Mouse (Mus musculus): ENCODE results near the gene Gm20696. TPM values are rescaled to one million over a fixed set of nuclear protein-coding genes. Genes with fewer than 3 reads are reported as not detected.

Gene Gm20696
- polyA plus RNA-seq, 1 experiment from 2014 or later, result 1.9 TPM

DNA sequence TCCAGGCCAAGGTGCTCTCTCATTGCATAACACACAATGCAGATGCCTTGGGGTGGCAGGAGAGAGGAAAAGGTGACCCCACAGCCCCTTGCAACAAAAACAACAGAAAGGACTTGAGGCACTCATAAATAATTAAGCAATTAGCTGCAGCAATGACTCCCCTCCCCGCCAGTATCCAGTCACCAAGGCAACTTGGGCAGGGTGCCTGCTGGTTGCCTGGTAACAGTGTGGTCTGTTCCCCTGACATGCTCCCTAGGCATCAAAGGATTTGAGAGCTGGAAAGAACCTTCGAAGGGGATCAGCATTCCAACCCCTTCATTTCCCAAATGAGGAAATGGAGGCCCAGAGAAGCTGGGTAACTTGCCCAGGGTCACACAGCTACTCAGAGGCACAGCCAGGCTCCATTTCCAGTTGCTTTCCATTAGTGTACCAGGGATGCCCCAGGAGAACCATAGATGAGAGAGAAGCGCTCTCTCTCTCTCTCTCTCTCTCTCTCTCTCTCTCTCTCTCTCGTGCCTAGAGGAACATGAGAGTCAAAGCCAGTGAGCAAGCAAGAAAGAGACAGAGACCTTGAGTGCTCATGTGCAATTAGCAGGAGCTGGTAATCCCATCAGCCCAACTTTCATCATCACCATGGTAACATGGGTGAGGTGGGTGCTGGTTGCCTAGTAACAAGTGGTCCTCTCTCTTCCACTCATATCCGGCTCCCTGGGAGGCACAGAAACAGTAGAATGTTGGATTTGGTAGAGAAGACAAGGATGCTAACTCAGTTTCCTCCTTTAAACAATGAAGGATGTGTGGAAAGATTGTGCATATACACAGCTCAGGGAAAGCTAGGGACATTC, 3.1 kb upstream of the Gm20696 start:
- ATAC-seq (ENCODE audit: insufficient read depth, low FRiP score), result no peak
- Histone ChIP-seq H3K9ac (ENCODE audit: low read length) (no peak overlapping the region), H3K36me3 (ENCODE audit: control insufficient read depth, insufficient read depth, low read length) (no peaks in the 10 kb centered on the region), H3K27ac (ENCODE audit: low read length) (no peak overlapping the region), H3K4me2 (ENCODE audit: low read depth, low read length) (no peak overlapping the region), H3K27me3 (ENCODE audit: control insufficient read depth, insufficient read depth, low read length) (no peaks in the 10 kb centered on the region), H3K9me3 (replicated peaks; ENCODE audit: control insufficient read depth, low read length) (no peaks in the 10 kb centered on the region), H3K4me1 (ENCODE audit: control insufficient read depth, insufficient read depth, low read length) (no peaks in the 10 kb centered on the region; the same call in 1 of the 2 replicates), H3K4me3 (replicated peaks; ENCODE audit: low read length) (no peak overlapping the region)
- WGBS, result 56% methylated on average over 5 of the region's 5 CpGs

DNA sequence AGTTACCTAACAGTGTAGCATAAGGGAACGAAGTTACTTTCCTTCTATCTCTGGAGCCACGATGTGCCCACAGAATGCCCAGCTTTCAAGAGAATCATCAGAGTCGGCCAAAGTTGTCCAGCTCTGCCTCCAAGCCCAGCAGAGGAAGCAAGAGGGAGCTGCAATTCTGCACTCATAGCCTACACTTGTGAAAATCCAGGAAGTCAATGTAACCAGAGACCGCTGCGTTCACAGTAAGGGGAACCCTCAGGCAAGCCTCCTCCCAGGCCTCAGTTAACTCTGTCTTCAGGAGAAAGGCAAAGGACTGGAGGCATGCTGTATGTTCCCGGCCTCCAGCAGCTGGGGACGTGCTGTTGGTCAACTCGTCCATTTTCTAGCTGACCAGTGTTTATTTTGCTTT, 693 bp upstream of the Gm20696 start:
- WGBS, result 34% methylated on average over 8 of the region's 8 CpGs
- Histone ChIP-seq H3K9me3 (replicated peaks; ENCODE audit: control insufficient read depth, low read length) (no peaks in the 10 kb centered on the region), H3K4me3 (replicated peaks; ENCODE audit: low read length) (peak overlapping the region; percentile 73; the same call in 1 of the 2 replicates), H3K27ac (ENCODE audit: low read length) (peak overlapping the region; percentile 10), H3K27me3 (ENCODE audit: control insufficient read depth, insufficient read depth, low read length) (0 out of 2 replicates have a peak, but pooled peaks cover 3% of the 10 kb centered on the region), H3K9ac (ENCODE audit: low read length) (peak overlapping the region; percentile 83; the same call in 1 of the 2 replicates), H3K4me2 (ENCODE audit: low read depth, low read length) (peak overlapping the region; percentile 91), H3K4me1 (ENCODE audit: control insufficient read depth, insufficient read depth, low read length) (no peaks in the 10 kb centered on the region; the same call in 1 of the 2 replicates), H3K36me3 (ENCODE audit: control insufficient read depth, insufficient read depth, low read length) (no peaks in the 10 kb centered on the region)
- ATAC-seq (ENCODE audit: insufficient read depth, low FRiP score), result no peak

DNA sequence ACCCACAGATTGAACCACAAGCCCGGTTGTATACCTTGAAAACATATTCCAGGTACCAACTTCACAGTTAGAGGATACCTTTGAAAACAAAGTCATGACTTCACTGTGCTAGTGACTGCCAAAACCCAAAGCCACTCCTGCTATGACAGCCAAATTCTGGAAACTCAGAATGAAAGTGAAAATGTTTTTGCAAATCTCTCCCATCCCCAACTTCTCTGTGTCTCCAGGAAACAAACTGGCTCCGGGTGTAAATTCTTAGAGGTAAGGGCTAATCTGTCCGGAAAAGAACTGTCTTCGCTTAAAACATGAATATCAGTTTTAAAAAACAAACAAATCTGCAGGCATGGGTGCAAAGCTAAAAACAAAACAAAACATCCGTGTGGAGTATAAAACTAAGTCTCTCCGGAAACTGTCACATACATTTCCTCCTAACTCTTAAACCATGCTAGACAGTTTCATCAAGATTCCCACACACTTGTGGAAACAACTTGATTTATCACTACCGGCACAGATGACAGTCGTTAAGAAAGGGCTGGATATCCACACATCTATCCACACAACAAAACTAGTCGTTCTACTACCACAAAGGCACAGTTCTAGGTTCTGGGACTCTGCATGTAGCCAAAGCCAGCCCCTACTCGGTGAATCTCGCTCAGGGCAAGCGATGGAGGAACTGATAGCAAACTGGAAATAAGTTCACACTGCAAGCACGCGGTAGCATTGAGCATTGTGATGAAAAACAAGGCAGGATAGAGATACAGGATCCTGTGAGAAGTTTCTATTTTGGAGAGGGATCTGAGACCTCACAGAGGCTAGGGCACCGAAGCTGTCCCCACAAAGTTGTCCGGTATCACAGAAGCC, 910 bp downstream of the Gm20696 start:
- H3K4me3 ChIP-seq (replicated peaks; ENCODE audit: low read length), result peak overlapping the region; percentile 73
- peak overlapping the region; percentile 83 for H3K9ac ChIP-seq (ENCODE audit: low read length)
- peak overlapping the region; percentile 26; the same call in 1 of the 2 replicates for H3K27ac ChIP-seq (ENCODE audit: low read length)
- H3K36me3 ChIP-seq (ENCODE audit: control insufficient read depth, insufficient read depth, low read length), result no peaks in the 10 kb centered on the region
- H3K4me2 ChIP-seq (ENCODE audit: low read depth, low read length), result peak overlapping the region; percentile 91
- H3K9me3 ChIP-seq (replicated peaks; ENCODE audit: control insufficient read depth, low read length), result no peaks in the 10 kb centered on the region
- WGBS, result 21% methylated on average over 16 of the region's 16 CpGs
- H3K27me3 ChIP-seq (ENCODE audit: control insufficient read depth, insufficient read depth, low read length), result 0 out of 2 replicates have a peak, but pooled peaks cover 3% of the 10 kb centered on the region
- H3K4me1 ChIP-seq (ENCODE audit: control insufficient read depth, insufficient read depth, low read length), result no peaks in the 10 kb centered on the region; the same call in 1 of the 2 replicates
- no peak for ATAC-seq (ENCODE audit: insufficient read depth, low FRiP score)

DNA sequence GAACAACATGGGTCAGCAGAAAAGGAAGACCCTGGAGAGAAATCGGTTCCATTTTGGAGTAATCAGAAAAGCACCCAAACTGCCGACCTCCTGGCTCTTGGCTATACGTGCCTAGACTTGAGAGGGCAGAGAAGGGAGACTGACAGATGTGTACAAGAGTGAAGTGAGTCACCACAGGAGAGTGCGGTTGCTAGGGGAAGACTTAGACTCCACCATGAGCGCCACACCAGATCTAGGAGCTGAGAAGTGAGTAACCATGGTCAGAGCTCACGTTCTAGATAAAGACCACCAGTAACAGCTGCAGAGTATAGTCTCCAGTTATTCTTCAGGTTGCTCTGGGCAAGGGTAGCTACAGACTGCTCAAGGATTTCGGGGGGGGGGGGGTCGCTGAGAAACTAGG, 3.4 kb downstream of the Gm20696 start:
- H3K27me3 ChIP-seq (ENCODE audit: control insufficient read depth, insufficient read depth, low read length), result 0 out of 2 replicates have a peak, but pooled peaks cover 3% of the 10 kb centered on the region
- no peak for ATAC-seq (ENCODE audit: insufficient read depth, low FRiP score)
- H3K4me1 ChIP-seq (ENCODE audit: control insufficient read depth, insufficient read depth, low read length), result no peaks in the 10 kb centered on the region; the same call in 1 of the 2 replicates
- no peak overlapping the region for H3K4me3 ChIP-seq (replicated peaks; ENCODE audit: low read length)
- WGBS, result 71% methylated on average over 8 of the region's 8 CpGs
- H3K9me3 ChIP-seq (replicated peaks; ENCODE audit: control insufficient read depth, low read length), result no peaks in the 10 kb centered on the region
- no peak overlapping the region for H3K4me2 ChIP-seq (ENCODE audit: low read depth, low read length)
- no peak overlapping the region for H3K27ac ChIP-seq (ENCODE audit: low read length)
- no peak overlapping the region for H3K9ac ChIP-seq (ENCODE audit: low read length)
- no peaks in the 10 kb centered on the region for H3K36me3 ChIP-seq (ENCODE audit: control insufficient read depth, insufficient read depth, low read length)

DNA sequence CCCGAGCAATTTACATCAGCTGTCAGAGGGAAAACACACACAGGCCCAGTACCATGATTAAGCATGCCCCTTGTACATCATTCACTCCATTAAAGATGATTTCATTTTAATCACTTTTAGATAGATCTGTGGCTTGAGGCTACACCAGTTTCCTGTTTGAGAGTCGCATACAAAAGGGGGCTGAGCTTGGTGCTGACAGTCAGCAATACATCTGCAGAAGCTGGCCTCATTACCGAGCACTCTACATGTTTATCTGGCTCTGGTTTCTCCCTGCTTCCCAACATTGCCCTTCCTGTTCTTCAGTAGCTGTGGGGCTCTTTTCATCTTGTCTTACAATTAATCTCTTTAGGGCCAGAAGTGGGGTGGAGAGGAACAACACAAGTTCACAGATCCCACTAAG, 6.2 kb downstream of the Gm20696 start:
- WGBS, result 24% methylated on average over 3 of the region's 3 CpGs
- H3K27ac ChIP-seq (ENCODE audit: low read length), result no peak overlapping the region
- H3K27me3 ChIP-seq (ENCODE audit: control insufficient read depth, insufficient read depth, low read length), result 0 out of 2 replicates have a peak, but pooled peaks cover 3% of the 10 kb centered on the region
- H3K4me3 ChIP-seq (replicated peaks; ENCODE audit: low read length), result no peak overlapping the region
- H3K4me1 ChIP-seq (ENCODE audit: control insufficient read depth, insufficient read depth, low read length), result no peaks in the 10 kb centered on the region; the same call in 1 of the 2 replicates
- no peak overlapping the region for H3K9ac ChIP-seq (ENCODE audit: low read length)
- no peaks in the 10 kb centered on the region for H3K36me3 ChIP-seq (ENCODE audit: control insufficient read depth, insufficient read depth, low read length)
- no peak for ATAC-seq (ENCODE audit: insufficient read depth, low FRiP score)
- H3K9me3 ChIP-seq (replicated peaks; ENCODE audit: control insufficient read depth, low read length), result no peaks in the 10 kb centered on the region
- no peak overlapping the region for H3K4me2 ChIP-seq (ENCODE audit: low read depth, low read length)

- H3K4me1 ChIP-seq (ENCODE audit: control insufficient read depth, insufficient read depth, low read length), result no peaks in the 10 kb centered on the region
- no peak overlapping the region for H3K9ac ChIP-seq (ENCODE audit: low read length)
- 81% methylated on average over 10 of the region's 10 CpGs for WGBS
- H3K9me3 ChIP-seq (replicated peaks; ENCODE audit: control insufficient read depth, low read length), result no peaks in the 10 kb centered on the region
- no peak for ATAC-seq (ENCODE audit: insufficient read depth, low FRiP score)
- no peak overlapping the region for H3K4me2 ChIP-seq (ENCODE audit: low read depth, low read length)
- H3K4me3 ChIP-seq (replicated peaks; ENCODE audit: low read length), result no peak overlapping the region
- no peaks in the 10 kb centered on the region for H3K27me3 ChIP-seq (ENCODE audit: control insufficient read depth, insufficient read depth, low read length)
- no peaks in the 10 kb centered on the region for H3K36me3 ChIP-seq (ENCODE audit: control insufficient read depth, insufficient read depth, low read length)
- no peak overlapping the region for H3K27ac ChIP-seq (ENCODE audit: low read length)
Observed at GRCm38 (mm10) chr6:99658586-99658985, 8.0 kb downstream of the Gm20696 start.

GRCm38 (mm10) chr6:99656088-99656487, 10.5 kb downstream of the Gm20696 start:
- no peak overlapping the region for H3K9ac ChIP-seq (ENCODE audit: low read length)
- no peak overlapping the region for H3K4me2 ChIP-seq (ENCODE audit: low read depth, low read length)
- no peaks in the 10 kb centered on the region for H3K4me1 ChIP-seq (ENCODE audit: control insufficient read depth, insufficient read depth, low read length)
- 94% methylated on average over 2 of the region's 2 CpGs for WGBS
- no peak overlapping the region for H3K27ac ChIP-seq (ENCODE audit: low read length)
- H3K4me3 ChIP-seq (replicated peaks; ENCODE audit: low read length), result no peak overlapping the region
- no peaks in the 10 kb centered on the region for H3K27me3 ChIP-seq (ENCODE audit: control insufficient read depth, insufficient read depth, low read length)
- H3K9me3 ChIP-seq (replicated peaks; ENCODE audit: control insufficient read depth, low read length), result no peaks in the 10 kb centered on the region
- no peak for ATAC-seq (ENCODE audit: insufficient read depth, low FRiP score)
- H3K36me3 ChIP-seq (ENCODE audit: control insufficient read depth, insufficient read depth, low read length), result no peaks in the 10 kb centered on the region

- WGBS, result 55% methylated on average over 7 of the region's 7 CpGs
- Histone ChIP-seq H3K4me2 (ENCODE audit: low read depth, low read length) (no peak overlapping the region), H3K27ac (ENCODE audit: low read length) (no peak overlapping the region), H3K9ac (ENCODE audit: low read length) (no peak overlapping the region), H3K9me3 (replicated peaks; ENCODE audit: control insufficient read depth, low read length) (no peaks in the 10 kb centered on the region), H3K4me1 (ENCODE audit: control insufficient read depth, insufficient read depth, low read length) (no peaks in the 10 kb centered on the region), H3K4me3 (replicated peaks; ENCODE audit: low read length) (no peak overlapping the region), H3K36me3 (ENCODE audit: control insufficient read depth, insufficient read depth, low read length) (no peaks in the 10 kb centered on the region), H3K27me3 (ENCODE audit: control insufficient read depth, insufficient read depth, low read length) (no peaks in the 10 kb centered on the region)
- ATAC-seq (ENCODE audit: insufficient read depth, low FRiP score), result no peak
Observed at GRCm38 (mm10) chr6:99655488-99655887, 11.1 kb downstream of the Gm20696 start.

- Histone ChIP-seq H3K36me3 (ENCODE audit: control insufficient read depth, insufficient read depth, low read length) (no peaks in the 10 kb centered on the region), H3K9me3 (replicated peaks; ENCODE audit: control insufficient read depth, low read length) (no peaks in the 10 kb centered on the region), H3K27me3 (ENCODE audit: control insufficient read depth, insufficient read depth, low read length) (no peaks in the 10 kb centered on the region), H3K4me3 (replicated peaks; ENCODE audit: low read length) (no peak overlapping the region), H3K4me2 (ENCODE audit: low read depth, low read length) (no peak overlapping the region), H3K27ac (ENCODE audit: low read length) (no peak overlapping the region), H3K9ac (ENCODE audit: low read length) (no peak overlapping the region), H3K4me1 (ENCODE audit: control insufficient read depth, insufficient read depth, low read length) (no peaks in the 10 kb centered on the region)
- 62% methylated on average over 5 of the region's 5 CpGs for WGBS
- no peak for ATAC-seq (ENCODE audit: insufficient read depth, low FRiP score)
Observed at GRCm38 (mm10) chr6:99654343-99654742, 12.3 kb downstream of the Gm20696 start.

Measured in stomach, embryonic 16.5 days (tissue).